Mouse (Mus musculus): ENCODE measurements around the gene Cpped1. TPM values are rescaled to one million over a fixed set of nuclear protein-coding genes. Genes with fewer than 3 reads are reported as not detected.

Cpped1 gene
- 10 to 100 TPM; 45.2 to 46.0 TPM for total RNA-seq (2021)
- long read RNA-seq, experiment 1, transcript Cpped1-202 (4 exons, 2,663 nt) = major isoform, 21 of 32 reads
- long read RNA-seq, experiment 1, partial matches to known transcripts = 1 of 32 reads
- long read RNA-seq, experiment 1, other reads (novel, unspliced or antisense) = 10 of 32 reads
- long read RNA-seq, experiment 2, transcript Cpped1-202 (4 exons, 2,663 nt) = major isoform, 31 of 45 reads
- long read RNA-seq, experiment 2, partial matches to known transcripts = 6 of 45 reads
- long read RNA-seq, experiment 2, other reads (novel, unspliced or antisense) = 7 of 45 reads

DNA sequence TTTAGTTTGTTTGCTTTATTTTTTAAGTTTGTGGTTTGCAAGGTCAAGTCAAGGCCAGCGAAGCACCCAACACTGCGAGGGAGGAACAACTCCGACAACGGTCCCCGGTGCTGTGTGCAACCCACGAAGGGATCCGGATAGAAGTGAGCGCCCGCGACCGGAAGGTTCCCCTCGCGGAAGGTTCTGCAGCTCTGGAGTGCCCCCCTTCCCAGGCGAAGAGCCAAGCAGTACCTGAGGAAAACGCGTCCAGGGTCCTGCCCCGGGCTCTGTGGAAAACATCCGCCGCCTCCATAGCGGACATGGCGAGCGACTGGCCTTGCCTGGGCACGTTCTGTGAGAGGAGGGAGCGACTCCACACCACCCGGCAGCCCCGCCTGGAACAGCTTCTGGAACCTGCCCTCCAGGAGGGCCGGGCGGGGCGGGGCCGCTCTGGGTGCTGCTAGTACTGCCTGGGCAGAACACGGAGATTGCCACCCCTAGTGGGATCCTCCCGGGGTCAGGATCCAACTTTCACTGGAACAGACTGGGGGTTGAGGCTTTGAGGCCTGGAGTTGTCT is at the start of gene Cpped1:
Gene Cpped1, minus strand, starts transcription at position 411 of the 557 bp plus-strand sequence.
- peak; percentile 80 to 82 for DNase-seq (ENCODE audit: low spot score in 2 of 2)

DNA sequence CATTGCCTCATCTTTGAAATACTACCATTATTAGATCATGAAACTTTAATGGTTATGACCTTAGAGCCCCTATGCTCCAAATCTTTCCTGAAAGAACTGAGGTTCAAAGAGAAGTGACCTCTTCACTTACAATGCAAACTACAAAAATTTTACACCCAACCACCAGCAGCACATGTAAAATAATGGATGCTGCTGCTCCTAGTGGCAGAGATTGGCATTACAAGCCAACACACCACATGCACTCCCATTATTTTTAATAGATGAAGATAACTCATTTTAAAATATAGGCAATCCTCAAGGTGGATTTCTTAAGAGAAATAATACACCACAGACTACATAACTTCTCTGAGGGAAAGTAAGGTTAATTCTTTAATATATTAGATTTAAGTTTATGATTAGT is 31.2 kb upstream of the Cpped1 start:
- peak in 1 of 2 experiments; percentile 6 for DNase-seq (ENCODE audit: low spot score in 2 of 2)

DNA sequence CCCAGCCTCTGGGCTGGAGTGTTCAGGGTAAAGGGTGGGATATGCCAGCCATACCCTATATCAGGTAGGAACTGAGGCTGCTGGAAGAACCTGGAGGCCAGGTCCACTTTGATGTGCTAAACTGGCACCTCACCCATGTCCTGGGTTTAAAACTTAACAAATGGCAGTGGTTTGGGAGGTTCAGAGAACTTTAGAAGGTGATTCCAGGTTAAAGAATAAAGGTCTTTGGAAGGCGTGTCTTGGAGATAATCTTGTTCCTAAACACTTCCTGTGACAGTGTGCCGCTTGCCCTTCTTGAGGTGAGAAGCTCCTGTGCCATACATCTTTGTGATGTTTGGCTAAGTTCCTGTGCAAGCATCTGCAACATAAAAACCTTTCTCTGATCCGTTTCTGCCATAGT is 1.6 kb upstream of the Cpped1 start:
- no peak for DNase-seq (ENCODE audit: low spot score in 2 of 2)

DNA sequence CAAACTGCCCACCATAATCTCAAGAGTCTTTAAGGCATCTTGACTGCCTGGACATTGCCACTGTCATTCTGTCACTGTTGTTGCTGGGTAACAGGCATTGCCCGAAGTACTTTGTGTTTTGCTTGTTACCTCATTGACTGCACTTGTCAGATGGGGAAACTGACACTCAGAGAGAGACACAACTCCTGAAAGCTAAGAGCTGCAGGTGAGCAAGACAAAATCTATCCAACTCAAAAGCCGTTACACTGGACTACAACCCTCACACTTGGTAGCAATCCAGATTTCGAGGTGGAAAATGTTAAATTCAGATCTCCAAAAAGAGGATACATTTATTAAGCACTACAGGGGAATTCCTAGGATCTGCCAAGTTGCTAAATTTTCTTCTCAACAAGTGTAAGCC is 572 bp upstream of the Cpped1 start:
- DNase-seq (ENCODE audit: low spot score in 2 of 2) = no peak

DNA sequence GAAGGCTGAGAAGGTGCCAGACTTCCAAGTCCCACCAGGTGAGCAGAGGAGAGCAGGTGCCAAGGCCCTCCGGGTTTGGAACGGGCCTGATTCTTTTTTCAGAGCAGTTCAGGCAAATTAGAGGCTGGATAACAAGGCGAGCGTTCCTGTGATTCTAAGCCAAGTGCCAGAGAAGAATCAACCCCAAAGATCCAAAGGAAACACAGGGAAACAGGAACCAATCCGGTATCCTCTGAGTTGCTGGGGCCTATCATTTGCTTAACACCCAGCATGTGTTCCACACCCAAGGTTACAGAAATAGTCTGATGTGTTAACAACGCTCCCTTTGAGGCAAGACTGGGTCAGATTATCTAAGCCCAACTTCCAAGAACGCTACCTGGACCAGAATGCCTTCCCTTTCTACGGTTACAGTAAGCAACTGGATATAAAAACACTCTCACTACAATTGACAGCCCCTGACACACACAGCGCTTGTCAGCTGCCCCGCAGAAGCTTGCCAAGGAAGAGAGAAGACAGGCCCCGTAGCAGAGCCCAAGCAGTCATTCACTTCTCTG is 707 bp downstream of the Cpped1 start:
- DNase-seq (ENCODE audit: low spot score in 2 of 2) = no peak

DNA sequence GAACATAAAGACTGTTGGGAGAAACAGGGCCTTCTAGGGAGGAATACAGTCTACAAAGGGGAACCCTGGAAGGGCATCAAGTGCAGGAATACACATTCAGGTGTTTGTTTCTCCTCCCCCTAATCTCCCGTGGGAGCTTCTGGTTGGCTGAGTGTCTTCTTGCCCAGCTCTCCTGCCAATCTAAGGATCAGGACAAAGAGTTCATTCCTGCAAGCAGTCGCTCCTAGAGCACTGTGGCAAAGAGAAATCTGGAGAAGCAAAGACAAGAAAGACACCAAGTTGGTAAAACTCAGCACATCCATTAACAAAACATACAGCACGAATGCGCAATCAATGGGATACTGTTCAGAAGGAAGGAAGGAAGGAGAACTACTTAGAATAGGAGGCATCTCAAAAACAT is 1.4 kb downstream of the Cpped1 start:
- no peak for DNase-seq (ENCODE audit: low spot score in 2 of 2)

DNA sequence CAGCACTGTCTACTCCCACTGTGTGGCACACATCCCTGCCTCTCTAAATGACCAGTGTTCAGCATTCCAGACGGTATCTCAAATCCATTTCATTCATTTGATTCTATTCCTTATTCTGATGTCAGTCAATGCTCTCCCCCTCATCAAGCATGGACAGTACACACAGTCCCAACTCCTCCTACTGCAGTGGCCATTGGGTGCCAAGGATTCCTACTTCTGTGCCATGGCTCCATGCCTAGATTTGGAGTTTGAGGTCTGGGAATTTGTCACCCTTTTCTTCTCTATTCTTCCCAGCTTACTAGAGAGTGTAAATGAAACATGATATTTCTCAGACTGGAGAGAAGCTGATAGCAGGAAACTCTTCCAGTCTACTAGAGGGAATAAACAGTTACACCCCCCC is 2.3 kb downstream of the Cpped1 start:
- DNase-seq (ENCODE audit: low spot score in 2 of 2) = no peak

DNA sequence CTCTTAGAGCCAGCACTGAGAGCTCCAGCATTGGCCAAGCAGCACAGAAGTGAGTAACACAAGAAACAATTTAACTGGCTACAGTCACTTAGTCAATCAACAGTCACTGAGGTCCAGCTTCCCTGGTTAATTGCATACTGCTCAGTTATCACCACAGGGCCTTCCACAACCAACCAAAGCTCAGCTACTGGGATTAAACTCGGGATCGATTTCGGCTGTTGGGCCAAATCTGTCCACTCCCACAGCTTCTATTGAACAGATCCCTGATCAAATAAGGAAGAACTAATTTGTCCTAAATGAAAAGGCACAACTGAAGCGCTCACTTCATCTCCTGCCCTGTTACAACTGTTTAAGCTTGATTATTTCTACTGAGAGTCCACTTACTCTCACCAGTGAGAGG is 4.0 kb downstream of the Cpped1 start:
- DNase-seq (ENCODE audit: low spot score in 2 of 2) = no peak

DNA sequence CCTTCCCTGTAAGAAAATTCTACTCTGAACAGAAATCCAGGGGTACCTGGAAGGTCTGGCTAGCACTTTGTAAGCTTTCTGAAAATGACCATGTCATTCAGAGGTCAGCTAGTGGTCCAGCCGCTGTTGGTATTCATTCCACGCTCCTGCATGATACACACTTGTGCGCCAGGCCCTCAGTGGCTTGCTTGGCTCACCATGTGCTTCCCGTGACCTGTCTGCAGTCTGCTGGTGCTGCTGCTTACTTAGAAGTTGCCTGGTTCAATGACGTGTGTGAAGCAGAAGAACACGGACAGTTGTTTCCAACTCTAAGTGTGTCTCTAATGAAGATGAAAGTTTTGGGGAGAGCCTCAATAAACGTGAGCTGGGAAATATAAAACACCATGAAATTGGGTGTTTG is 7.2 kb downstream of the Cpped1 start:
- no peak for DNase-seq (ENCODE audit: low spot score in 2 of 2)

DNA sequence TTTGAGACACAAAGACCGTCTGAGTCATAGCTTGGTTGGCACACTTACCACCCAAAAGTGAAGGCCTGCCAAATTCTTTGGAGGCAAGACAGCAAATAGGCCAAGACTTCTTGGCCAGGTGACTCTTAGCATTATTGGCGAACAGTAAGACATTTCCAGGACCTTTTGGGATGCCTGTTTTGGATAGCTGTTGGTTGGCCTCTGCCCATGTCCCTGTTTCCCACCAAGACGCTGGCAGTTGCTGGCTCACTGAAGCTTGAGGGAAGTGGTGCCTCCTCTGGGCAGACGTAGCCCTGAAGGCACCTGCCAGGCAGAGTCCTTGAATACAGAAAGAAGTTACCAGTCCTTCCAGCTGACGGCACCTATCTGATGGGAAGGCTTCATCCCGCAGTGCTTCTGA is 8.9 kb downstream of the Cpped1 start:
- DNase-seq (ENCODE audit: low spot score in 2 of 2) = no peak

DNA sequence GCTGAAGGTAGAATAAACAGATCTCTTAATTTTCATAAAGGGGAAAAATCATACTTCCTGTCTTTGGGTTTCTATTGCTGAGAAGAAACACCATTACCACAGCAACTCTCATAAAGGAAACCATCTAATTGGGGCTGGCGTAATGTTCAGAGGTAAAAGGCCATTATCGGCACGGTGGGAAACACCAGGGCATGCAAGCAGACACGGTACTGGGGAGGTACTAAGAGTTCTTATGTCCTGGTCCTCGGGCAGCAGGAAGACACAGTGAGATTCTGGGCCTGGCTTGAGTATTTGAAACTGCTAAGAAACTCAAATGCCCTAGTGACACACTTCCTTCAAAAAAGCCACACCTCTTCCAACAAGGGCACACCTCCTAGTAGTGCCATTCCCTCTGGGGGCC is 12.8 kb downstream of the Cpped1 start:
- DNase-seq (ENCODE audit: low spot score in 2 of 2) = no peak

DNA sequence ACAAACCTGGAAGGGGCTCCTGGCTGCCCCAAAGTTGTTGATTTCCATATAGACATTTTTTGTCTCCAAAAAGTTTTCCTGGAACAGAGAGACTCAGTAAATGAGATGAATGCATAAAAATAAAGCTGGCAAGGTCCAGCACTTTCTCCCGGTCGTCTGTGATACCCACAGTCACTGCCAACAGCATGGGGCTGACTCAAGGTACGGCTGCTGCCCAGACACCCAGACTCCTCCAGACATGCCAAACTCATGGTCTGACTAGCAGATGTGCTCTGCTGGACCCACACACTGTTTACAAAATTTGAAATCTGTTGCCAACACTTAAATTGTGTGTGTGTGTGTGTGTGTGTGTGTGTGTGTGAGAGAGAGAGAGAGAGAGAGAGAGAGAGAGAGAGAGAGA is 14.4 kb downstream of the Cpped1 start:
- no peak for DNase-seq (ENCODE audit: low spot score in 2 of 2)

DNA sequence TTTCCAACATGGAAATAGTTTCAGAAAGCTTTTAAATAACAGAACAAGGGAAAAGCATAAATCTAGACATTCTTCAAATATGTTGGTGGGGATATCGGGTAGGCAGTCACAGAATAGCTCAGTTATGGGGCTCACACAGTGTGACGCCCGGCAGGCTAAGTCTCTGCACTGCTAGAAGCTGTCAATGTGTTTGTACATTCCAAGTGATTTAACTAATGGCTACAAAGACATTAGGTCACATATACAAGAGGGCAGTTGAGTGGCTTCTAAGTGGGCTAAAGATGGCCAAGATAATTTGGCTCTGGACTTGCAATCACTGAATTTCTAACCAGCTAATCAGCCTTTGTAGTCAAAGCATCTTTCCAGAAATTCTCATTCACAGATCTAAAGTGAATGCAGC is 19.1 kb downstream of the Cpped1 start:
- DNase-seq (ENCODE audit: low spot score in 2 of 2) = no peak

DNA sequence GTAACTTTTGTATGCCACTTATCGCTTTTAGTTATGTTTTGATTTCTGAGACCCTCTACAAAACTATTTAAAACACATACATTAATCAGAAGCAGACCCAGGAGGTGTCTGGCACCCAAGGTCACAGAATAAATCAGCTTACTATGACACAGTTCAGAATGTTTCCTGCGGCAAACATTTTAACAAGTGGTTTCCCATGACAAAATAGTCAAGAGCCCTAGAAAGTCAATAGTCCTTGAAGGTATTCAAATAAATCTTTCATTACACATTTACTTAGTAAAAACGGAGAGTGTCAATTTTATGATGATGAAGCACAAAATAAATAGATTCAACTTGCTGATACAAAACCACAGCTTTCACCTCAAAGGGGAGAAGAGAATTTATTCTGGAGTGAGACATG is 19.5 kb downstream of the Cpped1 start:
- DNase-seq (ENCODE audit: low spot score in 2 of 2) = no peak

DNA sequence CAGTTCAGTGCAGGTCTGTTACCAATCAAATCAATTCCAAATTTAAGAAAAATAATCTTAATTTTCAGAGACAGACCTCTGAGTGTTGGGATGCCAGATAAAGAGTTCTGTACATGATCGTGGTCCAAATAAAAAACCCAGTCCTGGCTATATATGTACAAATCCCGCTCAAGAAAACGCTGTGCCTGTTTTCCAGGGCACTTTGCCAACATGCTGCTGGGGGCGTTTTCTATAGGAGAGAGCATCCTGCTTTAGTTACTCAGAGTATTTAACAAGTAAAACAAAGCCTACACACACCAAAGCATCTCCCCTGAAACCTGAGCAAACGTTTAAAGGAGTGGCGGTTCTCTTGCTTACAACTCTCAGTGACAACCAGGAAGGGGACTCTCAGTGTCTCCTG is 27.4 kb downstream of the Cpped1 start:
- DNase-seq (ENCODE audit: low spot score in 2 of 2) = no peak

DNA sequence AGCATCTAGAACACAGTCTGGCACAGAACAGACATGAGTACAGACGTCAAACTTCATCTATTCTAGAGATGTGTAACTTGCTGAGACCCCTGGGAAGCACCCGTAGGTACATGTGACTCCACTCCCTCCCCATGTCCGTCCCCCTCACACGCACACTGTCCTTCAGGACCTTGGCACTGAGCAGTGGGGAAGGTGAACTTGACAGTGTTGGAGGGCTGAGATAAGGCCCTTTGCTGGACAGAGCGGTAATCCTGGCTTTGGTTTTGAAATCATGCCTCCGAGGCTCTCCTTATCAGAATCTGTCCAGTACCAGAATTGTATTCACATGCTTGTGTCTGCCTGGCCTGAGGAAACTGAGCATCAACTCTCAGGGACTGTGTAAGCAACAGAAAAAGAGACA is 28.8 kb downstream of the Cpped1 start:
- DNase-seq (ENCODE audit: low spot score in 2 of 2) = no peak

DNA sequence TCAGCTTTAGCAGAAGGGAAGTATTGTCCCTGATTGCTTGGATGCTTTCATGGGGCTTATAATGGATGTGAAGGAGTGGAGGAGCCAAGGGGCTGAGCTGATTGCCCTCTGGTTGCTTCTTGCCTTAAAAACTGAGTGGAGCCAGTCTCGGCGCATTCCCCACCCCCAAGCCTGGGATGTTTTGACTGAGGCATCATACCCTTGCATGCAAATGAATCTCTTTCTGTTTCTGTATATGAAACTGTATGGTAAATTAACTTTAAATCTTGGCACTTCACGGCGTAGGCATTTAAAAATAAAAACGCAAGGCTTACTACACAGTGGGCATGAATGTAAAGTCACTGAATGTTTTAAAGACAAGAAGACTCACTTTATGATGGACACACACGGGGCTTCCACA is 30.0 kb downstream of the Cpped1 start:
- DNase-seq (ENCODE audit: low spot score in 2 of 2) = no peak

DNA sequence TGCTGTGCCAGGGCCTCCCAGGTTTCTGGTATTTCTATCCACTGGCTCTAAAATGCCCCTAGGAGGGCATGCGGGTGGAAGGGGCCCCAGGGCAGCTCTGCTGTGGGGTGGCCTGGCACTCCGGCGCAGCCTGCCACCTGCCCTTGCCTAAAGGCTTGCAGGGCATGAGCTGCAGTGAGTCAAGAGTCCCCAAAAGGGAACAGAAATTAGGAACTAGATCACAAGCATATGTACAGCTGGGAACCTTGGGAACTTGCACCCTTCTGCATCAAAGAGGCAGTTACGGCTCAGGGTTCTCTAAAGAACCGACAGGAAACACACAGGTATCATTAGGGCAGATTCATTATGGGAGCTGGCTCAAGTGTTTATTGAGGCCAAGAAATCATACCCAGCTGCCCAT is 34.0 kb downstream of the Cpped1 start:
- DNase-seq (ENCODE audit: low spot score in 2 of 2) = no peak

DNA sequence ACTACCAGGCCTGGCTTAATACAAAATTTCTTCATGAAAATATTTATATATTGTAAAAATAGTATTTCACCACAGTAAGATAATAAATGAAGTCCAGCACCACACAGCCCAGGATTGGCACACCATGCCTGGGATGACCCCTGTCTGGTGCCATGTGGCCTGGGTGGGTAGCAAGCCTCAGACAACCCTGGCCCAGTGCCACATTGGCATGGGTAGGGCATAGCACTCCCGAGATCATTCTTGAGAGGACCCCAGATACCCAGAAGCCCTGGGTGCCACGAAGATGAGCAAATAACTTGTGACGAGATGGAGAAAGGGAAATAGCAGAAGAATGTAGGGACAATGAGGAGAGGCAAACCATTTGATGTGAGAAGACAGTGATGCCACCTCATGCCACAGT is 36.0 kb downstream of the Cpped1 start:
- DNase-seq (ENCODE audit: low spot score in 2 of 2) = no peak

DNA sequence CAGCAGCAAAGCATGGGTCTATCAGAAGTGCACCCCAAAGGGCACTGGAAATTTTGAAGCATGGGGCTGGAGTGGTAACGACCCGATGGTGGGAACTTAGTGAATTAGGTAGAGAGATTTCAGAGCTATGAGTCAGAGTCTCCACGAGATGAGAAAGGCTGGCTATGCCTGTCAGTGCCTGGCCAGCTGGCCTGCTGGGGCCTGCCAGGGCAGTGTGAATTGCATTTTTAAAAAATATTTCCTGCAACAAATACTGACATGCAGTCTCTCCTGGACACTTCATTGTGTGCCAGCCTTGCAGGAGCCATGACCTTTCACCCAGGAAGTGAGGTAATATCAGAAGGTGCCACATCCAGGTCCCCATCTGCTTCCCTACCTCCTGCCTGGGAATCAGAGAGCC is 40.8 kb downstream of the Cpped1 start:
- DNase-seq (ENCODE audit: low spot score in 2 of 2) = no peak

DNA sequence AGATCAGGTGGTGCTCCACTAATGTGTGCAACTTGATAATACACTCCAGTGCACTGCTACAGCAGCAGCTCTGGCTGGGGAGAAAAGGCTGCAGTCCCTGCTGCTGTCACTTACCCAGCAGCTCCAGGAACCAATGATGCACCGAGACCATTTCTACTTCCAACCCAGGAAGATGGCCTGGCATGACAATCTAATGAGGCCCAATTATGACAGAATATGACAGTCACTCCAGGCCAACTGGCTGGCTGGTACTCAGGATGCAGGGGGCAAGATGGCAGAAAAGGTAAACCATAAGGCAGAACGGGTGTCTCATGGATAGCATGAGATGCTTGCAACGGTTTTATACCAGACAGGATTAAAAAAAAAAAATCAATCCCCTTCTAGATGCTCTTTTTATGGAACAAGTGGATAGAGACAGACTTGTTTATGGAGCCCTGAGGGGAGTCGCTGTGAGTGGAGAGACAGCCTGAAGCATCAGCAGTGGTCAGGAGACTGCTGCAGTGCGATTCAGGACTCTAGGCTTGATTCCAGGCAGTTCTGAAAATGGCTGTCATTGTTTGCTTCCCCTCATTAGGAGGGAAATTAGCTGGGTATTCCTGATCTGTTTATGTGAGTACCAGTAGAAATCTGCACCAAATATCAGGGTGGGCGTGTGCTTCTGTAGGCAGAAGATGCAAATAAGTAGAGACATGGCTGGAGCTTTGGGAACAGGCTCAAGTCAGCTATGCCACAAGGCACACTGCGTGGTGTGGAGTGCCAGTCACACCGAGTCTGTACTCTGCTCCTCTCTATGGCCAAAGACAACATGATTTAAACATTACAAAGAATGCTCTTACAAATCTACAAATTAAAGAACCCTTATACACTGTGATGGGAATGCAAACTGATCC is 56.3 kb downstream of the Cpped1 start:
- DNase-seq (ENCODE audit: low spot score in 2 of 2) = no peak

Data from adrenal gland, postnatal 4 days (tissue).